Mouse (Mus musculus) heart, embryonic 13.5 days (tissue): ENCODE measurements around the gene C5ar2. TPM values are rescaled to one million over a fixed set of nuclear protein-coding genes. Genes with fewer than 3 reads are reported as not detected.

Experiments
- ATAC-seq: fragments of 200-750 bp; cut with Nextera tagmentation; 2 replicates; pipeline ENCODE4 v1.8.0; 2017; ENCODE audit warnings: moderate TSS enrichment; ENCODE audit not compliant: insufficient number of reproducible peaks, low FRiP score, low TSS enrichment; ENCODE audit errors: extremely low read depth
- H3K27ac ChIP-seq: fragments of 300-500 bp; sonication (generic); replicated peaks from 2 replicates; pipeline ENCODE4 v1.5.1; 2015; ENCODE audit warnings: moderate library complexity, mild to moderate bottlenecking, inconsistent platforms
- H3K27me3 ChIP-seq: fragments of 300-500 bp; sonication (generic); replicated peaks from 2 replicates; pipeline ENCODE4 v1.6.1; 2015; ENCODE audit warnings: mild to moderate bottlenecking, inconsistent platforms
- H3K36me3 ChIP-seq: fragments of 300-500 bp; sonication (generic); 2 replicates; pipeline ENCODE4 v1.6.1; 2015; ENCODE audit warnings: mild to moderate bottlenecking, inconsistent platforms
- H3K4me1 ChIP-seq: fragments of 300-500 bp; sonication (generic); 2 replicates; pipeline ENCODE4 v1.6.1; 2015; ENCODE audit warnings: inconsistent platforms
- H3K4me2 ChIP-seq: fragments of 300-500 bp; sonication (generic); 2 replicates; pipeline ENCODE4 v1.6.1; 2015; ENCODE audit warnings: inconsistent platforms, mild to moderate bottlenecking, moderate library complexity
- H3K4me3 ChIP-seq: fragments of 300-500 bp; sonication (generic); 2 replicates; pipeline ENCODE4 v1.5.1; 2015; ENCODE audit warnings: moderate library complexity, mild to moderate bottlenecking, inconsistent platforms
- H3K9ac ChIP-seq: fragments of 300-500 bp; sonication (generic); 2 replicates; pipeline ENCODE4 v1.6.1; 2015; ENCODE audit warnings: inconsistent platforms, mild to moderate bottlenecking, moderate library complexity
- H3K9me3 ChIP-seq: fragments of 300-500 bp; sonication (generic); 2 replicates; pipeline ENCODE4 v1.6.1; 2016; ENCODE audit warnings: inconsistent platforms
- WGBS: fragments of 180-500 bp; shearing (Covaris S2); methylation state at CpG from one replicate; pipeline ENCODE4 v1.1.7; 2015; ENCODE audit warnings: mixed read lengths; 5-methylcytosine and 5-hydroxymethylcytosine counted together
- polyA plus RNA-seq: library from polyadenylated mRNA; unstranded; fragments of >200 nt; fragmentation: Nextera tagmentation; extraction: Ambion mirVana; gene quantifications from 2 replicates; pipeline ENCODE4 v1.2.1, GENCODE M21; 2015

Gene C5ar2
- polyA plus RNA-seq, 1 experiment from 2014 or later: 0.78 TPM

DNA sequence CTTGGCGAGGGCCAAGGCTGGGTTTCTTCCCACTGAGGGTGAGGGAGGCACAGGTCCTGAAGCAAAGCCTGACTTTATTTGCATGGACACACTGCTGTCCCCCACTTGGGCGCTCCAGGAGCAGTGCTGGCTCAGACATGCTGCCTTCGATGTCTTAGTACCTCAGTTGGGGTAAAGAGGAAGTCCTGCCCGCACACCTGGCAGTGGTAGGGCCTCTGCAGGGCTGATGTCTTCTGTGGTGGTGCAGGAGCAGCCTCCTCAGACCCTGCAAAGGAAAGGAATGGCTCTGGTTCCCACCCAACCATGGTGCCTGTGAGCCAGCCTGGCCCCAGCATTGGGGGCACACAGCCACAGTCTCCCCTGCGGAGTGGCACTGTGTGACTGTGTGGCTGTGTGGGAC lies 46.8 kb downstream of the C5ar2 start:
- ATAC-seq: no peak
- Histone ChIP-seq H3K9me3 (no peaks in the 10 kb centered on the region), H3K27me3 (no peaks in the 10 kb centered on the region), H3K9ac (no peak overlapping the region), H3K4me1 (no peaks in the 10 kb centered on the region), H3K4me3 (no peak overlapping the region), H3K4me2 (no peak overlapping the region), H3K27ac (no peak overlapping the region), H3K36me3 (peaks cover 67% of the 10 kb centered on the region)
- WGBS: 59% methylated on average over 5 of the region's 5 CpGs

DNA sequence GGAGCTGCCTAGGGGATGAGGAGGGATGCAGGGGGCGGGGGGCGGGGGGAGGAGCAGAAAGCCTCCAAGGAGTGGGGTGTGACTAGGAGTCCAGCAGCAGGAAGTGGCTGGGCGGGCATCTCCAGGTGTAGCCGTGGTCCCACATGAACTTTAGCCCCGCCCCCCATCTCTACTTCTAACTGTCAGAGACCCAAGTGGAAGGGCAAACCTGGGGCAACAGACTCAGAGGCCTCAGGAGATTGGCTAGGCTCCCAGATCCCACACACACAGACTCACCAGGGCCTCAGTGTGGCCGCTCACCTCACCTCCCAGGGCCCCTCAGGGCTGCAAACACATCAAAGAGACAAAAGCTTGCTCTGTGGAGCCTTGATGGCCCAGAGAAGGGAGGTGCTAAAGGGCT lies 47.3 kb downstream of the C5ar2 start:
- ATAC-seq: no peak
- Histone ChIP-seq H3K9ac (no peak overlapping the region), H3K9me3 (no peaks in the 10 kb centered on the region), H3K4me2 (no peak overlapping the region), H3K27ac (no peak overlapping the region), H3K4me1 (no peaks in the 10 kb centered on the region), H3K36me3 (peaks cover 61% of the 10 kb centered on the region), H3K4me3 (no peak overlapping the region), H3K27me3 (0 out of 2 replicates have a peak, but pooled peaks cover under 1% of the 10 kb centered on the region)
- 57% methylated on average over 6 of the region's 6 CpGs for WGBS

DNA sequence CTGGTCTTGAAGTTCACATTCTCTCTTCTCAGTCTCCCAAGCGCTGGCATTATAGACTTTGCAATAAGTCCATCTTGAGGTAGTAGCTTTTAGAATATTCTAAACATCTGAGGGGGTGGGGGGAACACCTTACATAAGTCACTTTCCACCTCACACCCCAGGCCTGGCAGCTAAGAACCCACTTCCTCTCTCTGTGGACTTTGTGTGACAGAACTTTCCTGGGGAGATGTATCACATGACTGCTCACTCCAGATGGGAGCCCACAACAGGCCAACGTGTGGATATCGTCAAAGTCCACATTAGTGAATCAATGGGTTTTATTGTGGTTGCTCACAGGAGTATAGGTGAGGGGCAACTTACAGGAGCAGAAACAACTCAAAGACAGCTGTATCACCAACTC lies 50.3 kb downstream of the C5ar2 start:
- 0 out of 2 replicates have a peak, but pooled peaks cover 4% of the 10 kb centered on the region for H3K4me1 ChIP-seq
- 55% methylated on average over 3 of the region's 3 CpGs for WGBS
- no peak overlapping the region for H3K4me3 ChIP-seq
- H3K36me3 ChIP-seq: peaks cover 33% of the 10 kb centered on the region
- no peak for ATAC-seq
- no peak overlapping the region for H3K4me2 ChIP-seq
- no peaks in the 10 kb centered on the region for H3K9me3 ChIP-seq
- peaks cover 13% of the 10 kb centered on the region; the same call in 1 of the 2 replicates for H3K27me3 ChIP-seq
- H3K9ac ChIP-seq: no peak overlapping the region
- no peak overlapping the region for H3K27ac ChIP-seq

DNA sequence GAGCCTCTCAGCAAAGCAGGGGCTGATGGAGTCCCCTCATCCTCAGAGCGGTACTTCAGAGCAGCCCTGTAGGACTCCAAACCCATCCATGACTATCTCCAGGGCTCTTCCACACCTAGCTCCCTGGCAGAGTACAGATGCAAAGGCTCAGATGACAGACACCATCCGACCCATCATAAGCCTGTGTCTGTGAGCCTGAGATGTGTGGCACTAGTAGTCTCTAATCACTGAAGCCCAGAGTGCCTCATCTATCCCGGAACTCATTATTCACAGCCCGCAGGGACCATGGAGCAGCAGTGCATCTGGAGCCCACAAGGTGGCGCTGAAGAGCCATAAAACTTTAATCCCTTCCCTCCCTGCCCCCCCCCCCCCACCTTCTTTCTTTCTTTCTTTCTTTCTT lies 51.6 kb downstream of the C5ar2 start:
- Histone ChIP-seq H3K4me2 (no peak overlapping the region), H3K27me3 (peaks cover 13% of the 10 kb centered on the region), H3K4me3 (no peak overlapping the region), H3K27ac (no peak overlapping the region), H3K36me3 (peaks cover 19% of the 10 kb centered on the region), H3K4me1 (0 out of 2 replicates have a peak, but pooled peaks cover 4% of the 10 kb centered on the region), H3K9ac (no peak overlapping the region), H3K9me3 (no peaks in the 10 kb centered on the region)
- no peak for ATAC-seq
- WGBS: 14% methylated on average over 5 of the region's 5 CpGs

DNA sequence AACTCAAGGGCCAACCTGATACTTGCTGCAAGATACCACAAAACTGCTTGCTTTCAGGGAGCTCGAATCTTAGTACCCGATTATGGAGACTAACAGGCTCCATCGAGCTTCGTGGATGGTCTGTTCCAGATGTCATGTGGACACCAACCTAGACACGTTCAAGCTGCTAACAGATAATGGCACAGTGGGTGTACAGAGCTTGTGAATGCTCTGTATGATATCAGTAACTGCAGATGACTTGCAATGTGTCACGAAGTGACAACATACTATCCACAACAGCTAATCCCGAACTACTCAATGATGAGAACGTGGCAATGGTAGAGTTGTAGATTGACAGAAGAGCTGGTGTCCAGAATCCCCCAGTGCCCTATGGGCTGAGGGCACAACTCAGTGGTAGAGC lies 56.5 kb downstream of the C5ar2 start:
- Histone ChIP-seq H3K36me3 (peaks cover 11% of the 10 kb centered on the region), H3K4me2 (no peak overlapping the region), H3K9me3 (no peaks in the 10 kb centered on the region), H3K4me1 (0 out of 2 replicates have a peak, but pooled peaks cover 4% of the 10 kb centered on the region), H3K27ac (no peak overlapping the region), H3K9ac (no peak overlapping the region), H3K4me3 (no peak overlapping the region), H3K27me3 (peaks cover 13% of the 10 kb centered on the region)
- ATAC-seq: no peak
- WGBS: 70% methylated on average over 8 of the region's 8 CpGs

Other genes starting within 250 kb of the C5ar2 start
- 4.6 and 5.0 TPM in 2 replicates for gene Bicra, start 196.2 kb downstream of the C5ar2 start, polyA plus RNA-seq
- gene Zfp541, start 182.3 kb downstream of the C5ar2 start, polyA plus RNA-seq: 0.05 TPM in 1 of 2 replicates, not detected in the other
- gene Napa, start 145.7 kb downstream of the C5ar2 start, polyA plus RNA-seq: 150 and 157 TPM in 2 replicates
- 31.8 and 35.0 TPM in 2 replicates for gene Kptn, start 124.3 kb downstream of the C5ar2 start, polyA plus RNA-seq
- gene Slc8a2, start 114.3 kb downstream of the C5ar2 start, polyA plus RNA-seq: 0.05 and 0.20 TPM in 2 replicates
- gene Meis3, start 69.1 kb downstream of the C5ar2 start, polyA plus RNA-seq: 17.1 and 19.4 TPM in 2 replicates
- gene Dhx34, start 22.1 kb downstream of the C5ar2 start, polyA plus RNA-seq: 10.5 and 11.0 TPM in 2 replicates
- gene C5ar1, start 15.4 kb upstream of the C5ar2 start, polyA plus RNA-seq: 1.5 and 2.2 TPM in 2 replicates
- 10.7 TPM in 2 replicates for gene Inafm1, start 29.5 kb upstream of the C5ar2 start, polyA plus RNA-seq
- 14.3 and 16.5 TPM in 2 replicates for gene Ccdc9, start 42.6 kb upstream of the C5ar2 start, polyA plus RNA-seq
- gene Bbc3, start 64.2 kb upstream of the C5ar2 start, polyA plus RNA-seq: 8.2 and 8.8 TPM in 2 replicates
- gene Sae1, start 143.7 kb upstream of the C5ar2 start, polyA plus RNA-seq: 210 and 223 TPM in 2 replicates
- gene Zc3h4, start 156.8 kb upstream of the C5ar2 start, polyA plus RNA-seq: 8.2 and 8.7 TPM in 2 replicates
- 73.2 and 79.2 TPM in 2 replicates for gene Tmem160, start 208.6 kb upstream of the C5ar2 start, polyA plus RNA-seq
- gene Npas1, start 233.6 kb upstream of the C5ar2 start, polyA plus RNA-seq: 0.36 and 0.37 TPM in 2 replicates